Mouse (Mus musculus) kidney, adult 2 months (tissue): ENCODE results near the gene Pacrg.

Experiments used
- CTCF ChIP-seq: fragments of 200-500 bp; conservative IDR thresholded peaks from 2 replicates; pipeline ENCODE4 v1.5.1; 2011; ENCODE audit warnings: low read depth, mild to moderate bottlenecking, control low read depth, low read length, moderate library complexity, mixed read lengths; ENCODE audit not compliant: insufficient read depth, insufficient read length
- POLR2A ChIP-seq: fragments of 200-500 bp; IDR thresholded peaks from one replicate; pipeline ENCODE4 v1.6.1; 2011; ENCODE audit warnings: low read depth, low read length, control low read depth

DNA sequence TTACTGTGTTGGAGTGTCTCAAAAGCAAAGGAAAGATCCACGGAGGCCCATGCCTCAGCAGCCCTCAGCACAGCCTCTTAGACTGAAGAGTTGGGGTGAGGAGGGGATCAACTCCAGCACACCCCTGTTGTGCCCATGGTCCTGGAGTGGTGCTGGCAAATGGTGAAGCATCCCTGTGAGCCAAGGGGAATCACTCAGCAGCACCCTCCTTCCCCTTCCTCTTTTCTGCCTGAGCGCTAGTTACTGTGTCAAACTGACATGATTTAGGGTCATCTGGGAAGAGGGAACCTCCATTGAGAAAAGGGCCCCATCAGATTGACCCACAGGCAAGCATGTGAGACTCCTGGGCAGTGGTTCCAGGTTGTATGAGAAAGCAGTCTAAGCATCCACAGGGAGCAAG, 299.3 kb downstream of the Pacrg start:
- no peak for TF ChIP-seq POLR2A
- TF ChIP-seq CTCF: no peak
